Mouse (Mus musculus) liver, embryonic 13.5 days (tissue): Measurements from ENCODE around the gene Inf2. TPM values are rescaled to one million over a fixed set of nuclear protein-coding genes. Genes with fewer than 3 reads are reported as not detected.

Source experiments
- ATAC-seq: fragments of 200-750 bp; cut with Nextera tagmentation; 2 replicates; pipeline ENCODE4 v1.8.0; 2017; ENCODE audit warnings: low read depth, mild to moderate bottlenecking, moderate number of reproducible peaks, moderate library complexity
- DNase-seq: peaks from one replicate; pipeline ENCODE4 v3.0.0; 2022
- H3K27ac ChIP-seq: fragments of 300-500 bp; sonication (generic); 2 replicates; pipeline ENCODE4 v1.5.1; 2015; ENCODE audit warnings: moderate library complexity, mild to moderate bottlenecking, inconsistent platforms
- H3K27me3 ChIP-seq: fragments of 300-500 bp; sonication (generic); 2 replicates; pipeline ENCODE4 v1.6.1; 2015; ENCODE audit warnings: mild to moderate bottlenecking, inconsistent platforms
- H3K36me3 ChIP-seq: fragments of 300-500 bp; sonication (generic); 2 replicates; pipeline ENCODE4 v1.6.1; 2015; ENCODE audit warnings: mild to moderate bottlenecking, inconsistent platforms
- H3K4me1 ChIP-seq: fragments of 300-500 bp; sonication (generic); replicated peaks from 2 replicates; pipeline ENCODE4 v1.6.1; 2015; ENCODE audit warnings: inconsistent platforms
- H3K4me2 ChIP-seq: fragments of 300-500 bp; sonication (generic); 2 replicates; pipeline ENCODE4 v1.6.1; 2015; ENCODE audit warnings: inconsistent platforms, mild to moderate bottlenecking, moderate library complexity
- H3K4me3 ChIP-seq: fragments of 300-500 bp; sonication (generic); replicated peaks from 2 replicates; pipeline ENCODE4 v1.5.1; 2015; ENCODE audit warnings: mild to moderate bottlenecking, inconsistent platforms
- H3K9ac ChIP-seq: fragments of 300-500 bp; sonication (generic); 2 replicates; pipeline ENCODE4 v1.6.1; 2015; ENCODE audit warnings: mild to moderate bottlenecking, inconsistent platforms
- H3K9me3 ChIP-seq: fragments of 300-500 bp; sonication (generic); replicated peaks from 2 replicates; pipeline ENCODE4 v1.6.1; 2016; ENCODE audit warnings: inconsistent platforms
- WGBS: fragments of 180-500 bp; shearing (Covaris S2); methylation state at CpG from one replicate; pipeline ENCODE4 v1.1.7; 2015; ENCODE audit not compliant: insufficient replicate concordance; 5-methylcytosine and 5-hydroxymethylcytosine counted together
- polyA plus RNA-seq: library from polyadenylated mRNA; unstranded; fragments of >200 nt; fragmentation: Nextera tagmentation; extraction: Ambion mirVana; gene quantifications from 2 replicates; pipeline ENCODE4 v1.2.1, GENCODE M21; 2015

The Inf2 gene
- polyA plus RNA-seq, 1 experiment from 2014 or later, result 2.1 TPM

DNA sequence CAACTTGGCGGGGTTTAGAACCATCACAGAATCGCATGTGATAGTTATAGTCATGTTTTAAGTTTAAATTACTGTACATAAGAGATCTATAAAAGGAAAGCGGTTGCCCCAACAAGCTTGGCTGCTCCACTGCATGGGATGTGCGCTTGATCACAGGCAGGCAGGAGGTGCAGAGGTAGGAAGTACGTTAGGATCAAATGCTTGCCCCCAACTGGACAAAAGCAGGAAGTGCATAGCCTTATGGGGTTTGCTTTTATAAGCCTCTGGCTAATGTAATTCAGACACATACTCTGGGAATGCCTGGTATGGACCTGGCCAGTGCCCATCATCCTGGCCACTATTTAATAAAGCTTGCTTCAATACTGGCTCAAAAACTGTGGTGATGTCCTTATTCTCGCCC, 17.5 kb upstream of the Inf2 start:
- H3K4me2 ChIP-seq, result no peak overlapping the region
- DNase-seq (no peak), ATAC-seq (no peak)
- H3K4me1 ChIP-seq, result 0 out of 2 replicates have a peak, but pooled peaks cover 5% of the 10 kb centered on the region
- no peaks in the 10 kb centered on the region for H3K9me3 ChIP-seq
- no peaks in the 10 kb centered on the region for H3K36me3 ChIP-seq
- WGBS, result 41% methylated on average over 6 of the region's 6 CpGs
- no peaks in the 10 kb centered on the region; the same call in 1 of the 2 replicates for H3K27me3 ChIP-seq
- H3K9ac ChIP-seq, result no peak overlapping the region
- H3K4me3 ChIP-seq, result no peak overlapping the region
- H3K27ac ChIP-seq, result no peak overlapping the region

DNA sequence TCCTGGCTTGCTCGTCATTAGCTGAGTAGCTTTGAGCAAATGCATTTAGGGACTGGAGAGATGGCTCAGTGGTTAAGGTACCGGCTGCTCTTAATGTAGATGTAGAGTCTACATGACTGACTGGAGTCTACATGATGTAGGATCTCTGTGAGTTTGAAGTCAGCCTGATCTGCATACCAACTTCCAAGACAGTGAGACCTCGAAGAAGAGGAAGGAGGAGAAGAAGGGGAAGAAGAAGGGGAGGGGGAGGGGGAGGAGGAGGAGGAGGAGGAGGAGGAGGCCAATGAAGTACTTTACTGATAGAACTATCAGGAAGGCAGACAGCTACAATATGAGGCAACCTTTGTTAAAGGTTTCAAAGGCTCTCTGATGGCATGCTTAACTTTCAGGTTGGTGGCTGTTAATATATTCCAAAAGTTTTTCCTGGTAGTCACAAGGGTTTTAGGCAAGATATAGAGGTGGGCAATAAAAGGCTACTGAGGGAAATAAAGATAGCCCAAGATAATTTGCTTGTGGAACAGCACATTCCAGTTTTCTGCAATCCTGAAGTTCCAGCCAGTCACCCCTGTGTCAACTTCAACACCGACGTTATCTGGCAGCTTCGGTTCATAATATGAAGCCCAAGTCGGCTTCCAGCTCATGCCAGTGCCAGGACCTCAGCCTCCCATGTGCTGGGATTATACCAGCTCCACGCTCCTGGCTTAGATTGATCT, 13.2 kb upstream of the Inf2 start:
- 54% methylated on average over 8 of the region's 8 CpGs for WGBS
- H3K27ac ChIP-seq, result no peak overlapping the region

DNA sequence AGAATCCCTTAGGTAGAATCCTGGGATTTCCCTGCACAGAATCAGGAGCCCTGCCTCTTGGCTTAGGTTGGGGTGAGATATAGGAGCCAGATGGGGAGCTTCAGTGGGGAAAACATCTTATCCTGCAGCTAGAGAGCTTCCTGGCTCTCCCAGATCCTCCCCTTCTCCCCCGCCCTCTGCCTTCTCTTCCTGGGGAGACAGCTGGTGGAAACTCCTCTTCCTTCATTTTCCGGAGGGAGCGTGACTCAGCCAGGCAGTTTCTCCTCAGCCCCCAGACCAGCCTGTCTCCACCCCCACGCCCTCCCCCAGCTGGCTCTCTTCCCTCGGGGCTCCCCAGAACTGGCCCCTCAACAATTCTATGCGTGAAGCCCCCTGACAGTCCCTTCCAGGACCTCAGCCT, 12.2 kb upstream of the Inf2 start:
- H3K9me3 ChIP-seq, result no peaks in the 10 kb centered on the region
- H3K27me3 ChIP-seq, result no peaks in the 10 kb centered on the region
- H3K4me2 ChIP-seq, result no peak overlapping the region
- peaks cover 39% of the 10 kb centered on the region for H3K4me1 ChIP-seq
- ATAC-seq (no peak), DNase-seq (no peak)
- H3K4me3 ChIP-seq, result no peak overlapping the region
- peak overlapping the region; percentile 75 for H3K27ac ChIP-seq
- WGBS, result 46% methylated on average over 6 of the region's 6 CpGs
- no peak overlapping the region for H3K9ac ChIP-seq
- no peaks in the 10 kb centered on the region for H3K36me3 ChIP-seq

More for the DNA sequence above, 13.2 kb upstream of the Inf2 start:
- Histone ChIP-seq H3K9me3 (no peaks in the 10 kb centered on the region), H3K36me3 (no peaks in the 10 kb centered on the region), H3K9ac (no peak overlapping the region), H3K4me2 (no peak overlapping the region), H3K27me3 (no peaks in the 10 kb centered on the region; the same call in 1 of the 2 replicates), H3K4me1 (peaks cover 30% of the 10 kb centered on the region), H3K4me3 (no peak overlapping the region)
- DNase-seq, result no peak
- no peak for ATAC-seq

DNA sequence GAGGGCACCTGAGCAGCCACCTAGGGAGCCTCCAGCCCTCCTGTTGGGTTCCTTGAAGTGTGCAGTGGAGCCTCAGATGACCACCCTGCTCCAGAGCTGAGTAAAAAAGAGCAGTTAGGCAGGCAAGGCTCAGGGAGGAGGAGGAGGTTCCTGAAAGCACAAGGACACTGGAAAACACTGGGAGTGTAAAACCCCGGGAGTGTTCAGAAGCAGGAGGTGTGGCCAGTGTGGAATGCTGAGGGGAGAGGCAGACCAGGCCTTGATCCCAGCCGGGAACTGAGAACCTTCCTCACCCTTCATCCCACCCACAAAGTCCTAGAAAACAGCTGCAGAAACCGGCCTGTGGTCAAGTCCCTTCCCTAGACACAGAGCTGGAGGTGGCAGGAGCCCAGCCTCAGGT, 11.8 kb upstream of the Inf2 start:
- Histone ChIP-seq H3K4me1 (peaks cover 43% of the 10 kb centered on the region), H3K9me3 (no peaks in the 10 kb centered on the region), H3K9ac (no peak overlapping the region), H3K36me3 (no peaks in the 10 kb centered on the region), H3K27ac (peak overlapping the region; percentile 75), H3K4me2 (no peak overlapping the region), H3K4me3 (no peak overlapping the region), H3K27me3 (no peaks in the 10 kb centered on the region)
- no peak for DNase-seq
- no peak for ATAC-seq
- WGBS, result 33% methylated on average over 3 of the region's 3 CpGs

DNA sequence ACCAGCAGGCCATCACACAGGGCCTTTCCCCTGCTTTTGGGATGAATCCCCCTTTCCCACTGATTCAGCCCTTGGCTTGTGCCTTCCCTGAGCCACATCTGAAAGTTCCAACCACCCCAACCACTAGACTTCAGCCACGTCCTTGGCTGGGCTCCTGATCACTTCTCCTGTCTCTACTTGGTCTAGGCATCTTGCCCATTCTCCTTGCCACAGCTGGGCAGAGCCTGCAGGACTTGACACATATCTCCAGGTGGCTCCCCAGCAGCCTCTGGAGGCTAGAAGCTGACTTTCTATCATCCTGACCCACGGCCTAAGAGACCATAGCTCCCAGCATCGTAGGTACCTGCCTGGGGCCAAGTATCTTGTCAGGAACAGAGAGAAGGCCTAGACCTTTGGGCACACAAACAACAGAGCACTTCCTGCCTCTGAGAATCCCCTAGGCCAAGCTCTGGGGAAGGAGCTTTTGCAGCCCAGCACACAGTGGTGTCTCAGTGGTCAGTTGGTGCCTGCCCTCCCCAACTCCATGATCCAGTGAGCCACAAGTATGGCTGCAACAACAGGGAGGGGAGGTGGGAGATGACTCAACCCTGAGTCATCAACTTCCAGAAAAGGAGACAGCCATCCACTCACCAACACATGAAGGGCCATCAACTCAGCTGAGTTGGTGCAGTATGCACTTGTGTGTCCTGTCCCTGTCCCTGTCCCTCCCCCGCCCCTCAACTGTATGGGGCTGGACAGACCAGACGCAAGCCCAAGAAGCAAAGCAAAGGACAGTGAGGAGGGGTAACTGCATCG, 10.1 kb upstream of the Inf2 start:
- no peak for DNase-seq
- H3K36me3 ChIP-seq, result no peaks in the 10 kb centered on the region
- H3K27ac ChIP-seq, result no peak overlapping the region
- H3K9ac ChIP-seq, result no peak overlapping the region
- peaks cover 47% of the 10 kb centered on the region for H3K4me1 ChIP-seq
- no peaks in the 10 kb centered on the region for H3K9me3 ChIP-seq
- no peak for ATAC-seq
- H3K27me3 ChIP-seq, result no peaks in the 10 kb centered on the region
- H3K4me3 ChIP-seq, result no peak overlapping the region
- 59% methylated on average over 6 of the region's 6 CpGs for WGBS
- H3K4me2 ChIP-seq, result no peak overlapping the region

DNA sequence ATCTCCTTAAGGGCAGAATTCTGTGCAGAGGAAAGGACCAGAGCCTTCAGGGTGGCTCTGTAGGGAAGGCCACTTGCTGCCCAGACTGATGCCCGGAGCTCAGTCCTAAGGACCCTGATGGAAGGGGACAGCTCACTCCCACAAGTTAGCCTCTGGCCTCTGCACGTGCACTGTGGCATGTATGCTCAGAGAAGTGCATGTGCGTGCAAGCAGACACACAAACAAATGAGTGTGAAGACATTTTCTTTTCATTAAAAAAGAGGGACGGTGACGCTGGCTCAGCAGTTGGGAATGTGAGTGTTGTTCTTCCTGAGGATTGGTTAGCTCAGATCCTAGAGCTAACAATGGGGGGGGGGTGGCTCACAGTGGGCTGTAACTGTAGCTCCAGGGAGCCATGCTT, 9.2 kb upstream of the Inf2 start:
- Histone ChIP-seq H3K4me3 (no peak overlapping the region), H3K9ac (no peak overlapping the region), H3K4me1 (peaks cover 47% of the 10 kb centered on the region), H3K9me3 (no peaks in the 10 kb centered on the region), H3K27ac (0 out of 2 replicates have a peak overlapping the region, but pooled peaks have one; percentile 13), H3K36me3 (no peaks in the 10 kb centered on the region), H3K27me3 (no peaks in the 10 kb centered on the region), H3K4me2 (no peak overlapping the region)
- DNase-seq, result no peak
- ATAC-seq, result no peak
- 56% methylated on average over 5 of the region's 5 CpGs for WGBS

DNA sequence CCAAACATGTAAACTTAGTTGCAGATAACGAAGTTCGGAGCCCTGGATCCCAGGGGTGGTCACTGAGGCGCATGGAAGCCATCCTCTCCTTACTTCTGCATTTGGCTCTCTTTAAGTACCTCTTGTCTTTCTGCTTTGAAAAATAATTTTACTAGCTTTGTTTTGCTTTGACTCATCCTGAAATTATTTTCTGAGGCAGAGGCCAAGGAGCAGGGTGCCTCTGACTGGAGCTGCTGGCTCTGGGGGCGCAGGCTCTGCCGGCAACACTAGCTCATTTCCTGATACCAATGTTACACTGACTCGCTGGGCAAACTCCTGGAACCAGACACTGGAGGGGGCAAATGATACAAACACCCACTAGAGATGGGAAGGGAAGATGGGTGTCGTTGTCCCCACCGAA, 8.7 kb upstream of the Inf2 start:
- WGBS, result 68% methylated on average over 8 of the region's 8 CpGs
- Histone ChIP-seq H3K9ac (no peak overlapping the region), H3K36me3 (no peaks in the 10 kb centered on the region), H3K9me3 (no peaks in the 10 kb centered on the region), H3K27ac (no peak overlapping the region), H3K4me1 (peaks cover 47% of the 10 kb centered on the region), H3K27me3 (no peaks in the 10 kb centered on the region), H3K4me3 (no peak overlapping the region), H3K4me2 (no peak overlapping the region)
- no peak for DNase-seq
- ATAC-seq, result no peak

DNA sequence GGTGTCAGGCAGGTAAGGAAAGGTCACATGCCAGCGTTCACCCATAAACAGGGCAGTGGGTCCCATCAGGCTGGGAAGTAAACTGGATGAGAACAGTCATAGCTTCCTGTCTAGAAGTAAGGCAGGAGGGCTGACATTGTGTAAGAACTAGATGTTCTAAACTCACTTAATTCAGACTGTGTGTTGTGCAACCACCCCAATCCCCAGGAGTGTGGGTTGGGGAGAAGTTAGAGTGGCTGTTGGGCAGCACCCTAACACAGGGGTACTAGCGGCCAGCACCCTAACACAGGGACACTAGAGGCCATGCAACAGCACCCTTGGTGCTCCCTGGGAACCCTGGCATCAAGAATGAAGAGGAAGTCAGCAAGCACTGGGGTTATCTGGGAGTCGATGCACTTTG, 7.5 kb upstream of the Inf2 start:
- Histone ChIP-seq H3K9ac (no peak overlapping the region), H3K4me1 (peaks cover 53% of the 10 kb centered on the region), H3K9me3 (no peaks in the 10 kb centered on the region), H3K4me3 (no peak overlapping the region), H3K27me3 (no peaks in the 10 kb centered on the region), H3K4me2 (no peak overlapping the region), H3K27ac (no peak overlapping the region), H3K36me3 (no peaks in the 10 kb centered on the region)
- 44% methylated on average over 3 of the region's 3 CpGs for WGBS
- DNase-seq, result no peak
- no peak for ATAC-seq

DNA sequence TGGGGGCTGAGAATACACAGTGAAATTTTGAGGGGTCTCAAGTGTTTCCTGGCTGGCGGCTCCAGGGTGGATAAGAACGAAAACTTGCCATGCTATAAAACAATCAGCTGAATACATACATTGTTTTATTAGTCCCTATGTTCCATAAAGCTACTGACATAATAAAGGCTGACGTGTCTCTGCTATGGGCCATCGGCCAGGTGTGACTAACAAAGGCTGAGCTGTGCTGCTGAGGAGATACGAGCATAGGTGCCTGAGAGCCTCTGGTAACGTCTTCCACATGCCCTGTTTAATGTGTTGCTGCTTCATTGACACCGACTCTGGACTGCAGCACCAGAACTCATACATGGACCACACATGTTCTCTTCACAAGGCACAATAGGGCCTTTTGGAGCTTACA, 3.6 kb upstream of the Inf2 start:
- Histone ChIP-seq H3K9me3 (no peaks in the 10 kb centered on the region), H3K27ac (no peak overlapping the region), H3K4me2 (no peak overlapping the region), H3K36me3 (no peaks in the 10 kb centered on the region), H3K27me3 (peaks cover 31% of the 10 kb centered on the region), H3K9ac (no peak overlapping the region), H3K4me1 (peaks cover 61% of the 10 kb centered on the region), H3K4me3 (no peak overlapping the region)
- DNase-seq (no peak), ATAC-seq (no peak)
- 77% methylated on average over 7 of the region's 7 CpGs for WGBS

DNA sequence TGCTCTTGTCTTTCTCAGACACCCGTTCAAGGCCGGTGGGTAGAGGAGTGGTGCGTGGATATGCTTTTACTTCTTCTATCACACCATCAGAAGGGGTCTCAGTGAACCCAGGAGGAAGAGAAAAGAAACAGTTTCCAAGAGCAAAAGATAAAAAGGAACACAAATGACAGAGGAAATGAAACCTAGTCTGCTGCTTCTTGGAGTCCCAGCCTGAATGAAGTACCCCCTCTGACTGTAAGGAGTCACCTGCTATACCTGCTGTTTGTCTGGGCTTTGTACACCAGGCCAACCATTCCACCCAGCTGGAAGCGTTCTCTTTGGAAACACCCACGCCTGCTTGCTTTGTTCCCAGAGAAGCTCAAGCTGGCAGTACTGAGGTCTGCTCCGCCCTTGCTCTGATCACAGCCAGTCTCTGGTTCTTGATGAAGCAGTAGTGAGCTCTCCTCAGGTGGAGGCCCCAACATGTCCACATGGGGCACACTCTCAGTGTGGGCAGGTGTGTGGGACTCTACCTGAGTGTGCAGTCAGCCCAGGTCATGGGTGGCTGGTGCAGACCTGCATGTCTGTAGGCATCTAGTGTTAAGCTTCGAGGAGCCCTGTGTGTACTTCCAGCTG, 2.6 kb upstream of the Inf2 start:
- Histone ChIP-seq H3K27ac (peak overlapping the region; percentile 70), H3K4me2 (no peak overlapping the region), H3K9ac (no peak overlapping the region), H3K36me3 (no peaks in the 10 kb centered on the region), H3K4me1 (peaks cover 62% of the 10 kb centered on the region), H3K27me3 (peaks cover 31% of the 10 kb centered on the region), H3K4me3 (no peak overlapping the region), H3K9me3 (no peaks in the 10 kb centered on the region)
- 62% methylated on average over 7 of the region's 7 CpGs for WGBS
- no peak for DNase-seq
- no peak for ATAC-seq
